Mouse (Mus musculus) brain, embryonic 14.5 days (tissue): ENCODE data around the gene Atxn1l.

Experiments
- CTCF ChIP-seq: fragments of 200-500 bp; IDR thresholded peaks from 2 replicates; pipeline ENCODE4 v1.5.1; 2012; ENCODE audit warnings: inconsistent platforms, mild to moderate bottlenecking, moderate library complexity, borderline replicate concordance; ENCODE audit not compliant: insufficient read depth, insufficient read length; ENCODE audit errors: extremely low read depth
- POLR2A ChIP-seq: fragments of 200-500 bp; IDR thresholded peaks from 2 replicates; pipeline ENCODE4 v1.6.1; 2012; ENCODE audit warnings: mild to moderate bottlenecking, inconsistent platforms, borderline replicate concordance; ENCODE audit not compliant: poor library complexity, insufficient read depth, insufficient read length, severe bottlenecking; ENCODE audit errors: extremely low read depth

DNA sequence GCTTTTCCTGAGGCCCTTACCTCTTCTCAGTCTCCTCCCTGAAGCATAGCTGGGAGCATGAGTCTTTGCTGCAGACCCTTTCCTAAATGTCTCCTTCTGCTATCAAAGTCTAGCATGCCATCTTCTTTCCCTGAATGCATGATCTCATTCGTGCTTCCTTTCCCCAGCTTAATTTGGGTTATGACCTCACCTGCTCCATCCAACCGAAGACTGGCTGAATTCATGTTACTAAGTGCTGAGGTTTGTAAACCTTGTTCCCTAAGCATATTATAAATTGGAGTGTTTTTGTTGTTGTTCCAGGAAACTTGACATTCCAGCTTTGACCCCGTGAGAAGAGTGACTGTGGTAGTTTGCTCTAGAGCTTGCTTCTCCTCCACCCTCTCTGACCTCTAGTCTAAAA lies 3.5 kb downstream of the Atxn1l start:
- TF ChIP-seq CTCF (no peak), POLR2A (no peak)
